Mouse (Mus musculus) lung, embryonic 16.5 days (tissue): ENCODE results near the gene Map4. TPM values are rescaled to one million over a fixed set of nuclear protein-coding genes. Genes with fewer than 3 reads are reported as not detected.

Source experiments
- ATAC-seq: fragments of 200-750 bp; cut with Nextera tagmentation; 2 replicates; pipeline ENCODE4 v1.8.0; 2017; ENCODE audit warnings: low read depth, mild to moderate bottlenecking, moderate library complexity
- H3K27ac ChIP-seq: fragments of 300-500 bp; sonication (generic); 2 replicates; pipeline ENCODE4 v1.5.1; 2014; ENCODE audit warnings: mild to moderate bottlenecking, control low read depth, low read length
- H3K27me3 ChIP-seq: fragments of 300-500 bp; sonication (generic); 2 replicates; pipeline ENCODE4 v1.6.1; 2014; ENCODE audit warnings: low read depth, low read length, mixed read lengths; ENCODE audit not compliant: control insufficient read depth, insufficient read depth
- H3K36me3 ChIP-seq: fragments of 300-500 bp; sonication (generic); 2 replicates; pipeline ENCODE4 v1.6.1; 2014; ENCODE audit warnings: low read length; ENCODE audit not compliant: control insufficient read depth, insufficient read depth
- H3K4me1 ChIP-seq: fragments of 300-500 bp; sonication (generic); replicated peaks from 2 replicates; pipeline ENCODE4 v1.6.1; 2014; ENCODE audit warnings: low read length, mixed read lengths; ENCODE audit not compliant: control insufficient read depth, insufficient read depth
- H3K4me2 ChIP-seq: fragments of 300-500 bp; sonication (generic); 2 replicates; pipeline ENCODE4 v1.6.1; 2014; ENCODE audit warnings: low read depth, low read length, control low read depth
- H3K4me3 ChIP-seq: fragments of 300-500 bp; sonication (generic); 2 replicates; pipeline ENCODE4 v1.5.1; 2014; ENCODE audit warnings: mild to moderate bottlenecking, low read length, control low read depth
- H3K9ac ChIP-seq: fragments of 300-500 bp; sonication (generic); 2 replicates; pipeline ENCODE4 v1.6.1; 2014; ENCODE audit warnings: low read length, control low read depth
- H3K9me3 ChIP-seq: fragments of 300-500 bp; sonication (generic); 2 replicates; pipeline ENCODE4 v1.6.1; 2016; ENCODE audit warnings: low read length; ENCODE audit not compliant: control insufficient read depth
- WGBS: fragments of 180-500 bp; shearing (Covaris S2); extraction: QIAGEN DNeasy Blood & Tissue Kit; methylation state at CpG from one replicate; pipeline ENCODE4 v1.1.7; 2014; 5-methylcytosine and 5-hydroxymethylcytosine counted together
- polyA plus RNA-seq: library from polyadenylated mRNA; unstranded; fragments of >200 nt; fragmentation: Nextera tagmentation; extraction: Ambion mirVana; gene quantifications from 2 replicates; pipeline ENCODE4 v1.2.1, GENCODE M21; 2015

Gene Map4
- polyA plus RNA-seq, 1 experiment from 2014 or later, result 56.2 TPM

- no peak overlapping the region for H3K4me2 ChIP-seq
- H3K36me3 ChIP-seq, result peaks cover 10% of the 10 kb centered on the region
- WGBS, result 35% methylated on average over 2 of the region's 2 CpGs
- H3K27me3 ChIP-seq, result no peaks in the 10 kb centered on the region
- no peaks in the 10 kb centered on the region for H3K9me3 ChIP-seq
- H3K9ac ChIP-seq, result no peak overlapping the region
- H3K27ac ChIP-seq, result no peak overlapping the region
- ATAC-seq, result no peak
- peaks cover 7% of the 10 kb centered on the region for H3K4me1 ChIP-seq
- no peak overlapping the region for H3K4me3 ChIP-seq
Measured at GRCm38 (mm10) chr9:109898027-109898426, 33.2 kb upstream of the Map4 start.

DNA sequence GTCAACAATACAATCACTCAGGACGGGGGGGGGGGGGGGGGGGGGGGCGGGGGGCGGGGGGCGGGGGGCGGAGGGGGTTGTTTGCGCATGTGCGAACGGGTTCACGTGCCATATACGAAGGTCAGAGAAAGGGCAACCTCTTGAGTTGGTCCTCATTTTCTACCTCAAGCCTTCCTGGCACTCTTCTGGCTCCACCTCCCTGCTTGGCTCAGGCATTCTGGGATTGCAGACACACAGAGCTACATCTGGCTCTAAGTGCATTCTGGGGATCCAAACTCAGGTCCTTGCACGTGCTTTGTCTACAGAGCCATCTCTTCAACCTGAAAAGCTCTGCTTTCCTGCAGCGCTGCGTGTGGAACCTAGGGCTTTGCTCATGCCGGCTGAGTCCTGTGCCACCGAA, 31.9 kb upstream of the Map4 start:
- no peak for ATAC-seq
- Histone ChIP-seq H3K36me3 (no peaks in the 10 kb centered on the region), H3K4me3 (no peak overlapping the region), H3K9me3 (no peaks in the 10 kb centered on the region), H3K27ac (peak overlapping the region; percentile 53), H3K27me3 (no peaks in the 10 kb centered on the region), H3K4me1 (peaks cover 6% of the 10 kb centered on the region), H3K9ac (peak overlapping the region; percentile 3; the same call in 1 of the 2 replicates), H3K4me2 (0 out of 2 replicates have a peak overlapping the region, but pooled peaks have one; percentile 9)
- 38% methylated on average over 12 of the region's 15 CpGs for WGBS

DNA sequence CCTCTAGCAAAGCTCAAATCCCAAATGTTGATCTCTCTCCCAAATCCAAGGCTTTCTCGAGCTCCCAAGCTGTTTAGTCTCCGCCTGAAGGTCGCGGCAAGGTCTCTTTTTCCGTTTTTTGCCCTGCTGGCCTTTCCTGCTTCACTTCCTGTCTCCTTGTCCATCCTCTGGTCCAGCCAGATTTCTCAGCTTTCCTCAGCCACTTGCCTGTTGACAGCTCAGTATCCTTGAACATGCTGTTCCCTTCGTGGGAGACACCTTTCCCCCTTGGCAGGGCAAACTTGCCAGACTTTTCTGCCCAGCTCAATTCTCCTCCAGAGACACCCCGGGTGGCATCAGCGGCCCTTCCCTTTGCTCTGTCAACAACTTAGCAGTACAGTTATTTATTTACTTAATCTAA, 31.5 kb upstream of the Map4 start:
- no peak for ATAC-seq
- no peaks in the 10 kb centered on the region for H3K36me3 ChIP-seq
- peak overlapping the region; percentile 53 for H3K27ac ChIP-seq
- no peaks in the 10 kb centered on the region for H3K27me3 ChIP-seq
- H3K4me1 ChIP-seq, result peaks cover 4% of the 10 kb centered on the region; the same call in 1 of the 2 replicates
- peak overlapping the region; percentile 3; the same call in 1 of the 2 replicates for H3K9ac ChIP-seq
- H3K4me2 ChIP-seq, result 0 out of 2 replicates have a peak overlapping the region, but pooled peaks have one; percentile 9
- 44% methylated on average over 8 of the region's 8 CpGs for WGBS
- H3K9me3 ChIP-seq, result no peaks in the 10 kb centered on the region
- H3K4me3 ChIP-seq, result no peak overlapping the region

- no peak overlapping the region for H3K4me3 ChIP-seq
- ATAC-seq, result no peak
- no peaks in the 10 kb centered on the region for H3K27me3 ChIP-seq
- WGBS, result 73% methylated on average over 3 of the region's 3 CpGs
- no peak overlapping the region for H3K4me2 ChIP-seq
- no peaks in the 10 kb centered on the region for H3K36me3 ChIP-seq
- peaks cover 4% of the 10 kb centered on the region; the same call in 1 of the 2 replicates for H3K4me1 ChIP-seq
- no peak overlapping the region for H3K9ac ChIP-seq
- H3K9me3 ChIP-seq, result no peaks in the 10 kb centered on the region
- H3K27ac ChIP-seq, result no peak overlapping the region
Measured at GRCm38 (mm10) chr9:109900604-109901003, 30.7 kb upstream of the Map4 start.

DNA sequence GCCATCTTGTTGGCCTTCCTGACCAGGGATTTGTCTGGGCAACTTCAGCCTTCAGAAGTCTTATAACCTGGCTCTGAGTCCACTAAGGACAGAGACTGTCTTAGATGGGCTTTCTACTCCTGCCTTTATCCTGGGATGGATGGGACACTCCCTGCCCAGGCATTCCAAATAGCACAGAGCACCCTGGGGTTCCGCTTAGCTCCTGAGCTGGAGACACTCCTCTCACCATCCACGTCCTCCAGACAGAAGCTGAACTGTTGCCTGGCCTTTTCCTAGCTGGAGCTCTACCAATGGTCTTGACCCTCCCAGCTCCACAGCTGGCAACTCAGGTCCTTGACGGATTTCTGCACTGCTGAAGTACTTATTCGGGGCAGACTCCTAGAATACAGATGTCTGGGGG, 29.0 kb upstream of the Map4 start:
- H3K4me3 ChIP-seq, result no peak overlapping the region
- WGBS, result 51% methylated on average over 4 of the region's 4 CpGs
- ATAC-seq, result no peak
- no peaks in the 10 kb centered on the region for H3K36me3 ChIP-seq
- H3K4me1 ChIP-seq, result peaks cover 4% of the 10 kb centered on the region; the same call in 1 of the 2 replicates
- H3K9ac ChIP-seq, result no peak overlapping the region
- H3K27ac ChIP-seq, result no peak overlapping the region
- H3K9me3 ChIP-seq, result no peaks in the 10 kb centered on the region
- H3K27me3 ChIP-seq, result no peaks in the 10 kb centered on the region
- no peak overlapping the region for H3K4me2 ChIP-seq

- Histone ChIP-seq H3K27ac (no peak overlapping the region), H3K27me3 (no peaks in the 10 kb centered on the region), H3K4me3 (no peak overlapping the region), H3K4me1 (peaks cover 7% of the 10 kb centered on the region), H3K36me3 (no peaks in the 10 kb centered on the region), H3K9ac (no peak overlapping the region), H3K9me3 (no peaks in the 10 kb centered on the region), H3K4me2 (no peak overlapping the region)
- no peak for ATAC-seq
- 70% methylated on average over 5 of the region's 5 CpGs for WGBS
Measured at GRCm38 (mm10) chr9:109902740-109903139, 28.5 kb upstream of the Map4 start.

- ATAC-seq, result peak; percentile 85
- H3K4me3 ChIP-seq, result no peak overlapping the region
- H3K9ac ChIP-seq, result no peak overlapping the region
- no peaks in the 10 kb centered on the region for H3K27me3 ChIP-seq
- no peaks in the 10 kb centered on the region for H3K9me3 ChIP-seq
- H3K27ac ChIP-seq, result 0 out of 2 replicates have a peak overlapping the region, but pooled peaks have one; percentile 29
- peaks cover 3% of the 10 kb centered on the region; the same call in 1 of the 2 replicates for H3K4me1 ChIP-seq
- H3K36me3 ChIP-seq, result no peaks in the 10 kb centered on the region
- WGBS, result 39% methylated on average over 8 of the region's 8 CpGs
- H3K4me2 ChIP-seq, result no peak overlapping the region
Measured at GRCm38 (mm10) chr9:109907300-109907699, 24.0 kb upstream of the Map4 start.

- no peak for ATAC-seq
- no peaks in the 10 kb centered on the region for H3K9me3 ChIP-seq
- H3K4me3 ChIP-seq, result no peak overlapping the region
- H3K4me2 ChIP-seq, result no peak overlapping the region
- H3K27ac ChIP-seq, result 0 out of 2 replicates have a peak overlapping the region, but pooled peaks have one; percentile 29
- no peaks in the 10 kb centered on the region for H3K27me3 ChIP-seq
- H3K9ac ChIP-seq, result no peak overlapping the region
- no peaks in the 10 kb centered on the region for H3K36me3 ChIP-seq
- WGBS, result 60% methylated on average over 6 of the region's 6 CpGs
- H3K4me1 ChIP-seq, result peaks cover 3% of the 10 kb centered on the region; the same call in 1 of the 2 replicates
Measured at GRCm38 (mm10) chr9:109907774-109908465, 23.3 kb upstream of the Map4 start.

- Histone ChIP-seq H3K4me2 (no peak overlapping the region), H3K27me3 (no peaks in the 10 kb centered on the region), H3K27ac (no peak overlapping the region), H3K4me3 (no peak overlapping the region), H3K4me1 (peaks cover 3% of the 10 kb centered on the region; the same call in 1 of the 2 replicates), H3K36me3 (no peaks in the 10 kb centered on the region), H3K9me3 (no peaks in the 10 kb centered on the region), H3K9ac (no peak overlapping the region)
- WGBS, result 79% methylated on average over 8 of the region's 8 CpGs
- ATAC-seq, result no peak
Measured at GRCm38 (mm10) chr9:109909102-109909501, 22.2 kb upstream of the Map4 start.
